Mouse (Mus musculus) testis, adult 2 months (tissue): ENCODE data around the gene Zdhhc25.

Experiments used
- CTCF ChIP-seq: fragments of 200-500 bp; IDR thresholded peaks from 2 replicates; pipeline ENCODE4 v1.5.1; 2012; ENCODE audit warnings: low read depth, mild to moderate bottlenecking, inconsistent platforms, low read length, moderate library complexity; ENCODE audit not compliant: control insufficient read depth, insufficient read depth, insufficient replicate concordance
- POLR2A ChIP-seq: fragments of 200-500 bp; IDR thresholded peaks from 2 replicates; pipeline ENCODE4 v1.6.1; 2012; ENCODE audit warnings: low read depth, mild to moderate bottlenecking, inconsistent platforms, low read length, moderate library complexity; ENCODE audit not compliant: control insufficient read depth

GRCm38 (mm10) chr15:88605415-88605785 lies 5.3 kb downstream of the Zdhhc25 start:
- TF ChIP-seq CTCF (no peak), POLR2A (no peak)
